Mouse (Mus musculus): ENCODE measurements around the gene Gstt1.
A peak's percentile ranks its signal among the peaks of the same experiment; 100 is the strongest.

The Gstt1 gene

GRCm38 (mm10) chr10:75763682-75764518 is 34.5 kb downstream of the Gstt1 start, which contains the start of gene Cabin1:
Gene Cabin1 (minus strand): TSS chr10:75764341.
- DNase-seq (ENCODE audit: low read depth): peak; percentile 99

DNA sequence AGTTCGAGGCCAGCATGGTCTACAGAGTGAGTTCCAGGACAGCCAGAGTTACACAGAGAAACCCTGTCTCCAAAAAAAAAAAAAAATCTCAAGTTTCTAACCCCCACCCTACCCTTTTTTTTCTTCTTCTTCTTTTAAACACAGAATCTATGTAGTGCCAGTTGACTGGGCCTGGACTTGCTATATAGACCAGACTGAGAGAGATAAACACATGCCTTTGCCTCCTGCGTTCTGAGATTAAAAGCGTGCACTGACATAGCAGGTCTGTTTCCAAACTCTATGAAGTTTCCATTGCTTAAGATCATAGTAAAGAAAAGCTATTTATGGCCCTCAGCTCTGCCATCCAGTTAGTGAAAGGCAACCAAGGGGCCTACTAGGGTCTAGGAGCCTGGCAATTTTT is 36.0 kb downstream of the Gstt1 start:
- no peak for DNase-seq (ENCODE audit: low read depth)

- peak; percentile 44 for DNase-seq (ENCODE audit: low read depth)
These were observed 38.1 kb downstream of the Gstt1 start for GRCm38 (mm10) chr10:75760311-75760710.

- DNase-seq (ENCODE audit: low read depth): peak; percentile 23
These were observed 41.7 kb downstream of the Gstt1 start for GRCm38 (mm10) chr10:75756719-75757118.

GRCm38 (mm10) chr10:75744017-75744416 is 54.4 kb downstream of the Gstt1 start:
- peak; percentile 92 for DNase-seq (ENCODE audit: low read depth)

- DNase-seq (ENCODE audit: low read depth): no peak
These were observed 55.0 kb downstream of the Gstt1 start for GRCm38 (mm10) chr10:75743369-75743768.

GRCm38 (mm10) chr10:75740866-75741265 is 57.5 kb downstream of the Gstt1 start:
- DNase-seq (ENCODE audit: low read depth): no peak
